Mouse (Mus musculus): ENCODE data around the gene Spata45. TPM values are rescaled to one million over a fixed set of nuclear protein-coding genes. Genes with fewer than 3 reads are reported as not detected.
A peak's percentile ranks its signal among the peaks of the same experiment; 100 is the strongest.

Gene Spata45
- polyA plus RNA-seq, 1 experiment from 2014 or later: not detected

GRCm38 (mm10) chr1:191035649-191036048 is 790 bp upstream of the Spata45 start:
- no peak overlapping the region for H3K9ac ChIP-seq (replicated peaks)
- DNase-seq (no peak), ATAC-seq (no peak)
- H3K36me3 ChIP-seq (replicated peaks; ENCODE audit: insufficient read depth, low read length): no peaks in the 10 kb centered on the region
- no peak overlapping the region for H3K27ac ChIP-seq (ENCODE audit: low read depth)
- H3K27me3 ChIP-seq (ENCODE audit: insufficient read depth, low read length): no peaks in the 10 kb centered on the region
- TF ChIP-seq EP300 (IDR thresholded peaks at IDR 0.05; ENCODE audit: low read depth): no peak
- TF ChIP-seq CTCF (IDR thresholded peaks at IDR 0.05; ENCODE audit: low read depth): no peak
- no peaks in the 10 kb centered on the region for H3K9me3 ChIP-seq (ENCODE audit: low read length)
- H3K4me2 ChIP-seq (ENCODE audit: low read depth, low read length): no peak overlapping the region
- no peak overlapping the region for H3K4me3 ChIP-seq (ENCODE audit: low read depth, low read length)
- no peaks in the 10 kb centered on the region for H3K4me1 ChIP-seq (ENCODE audit: insufficient read depth)
- WGBS (ENCODE audit: insufficient replicate concordance): 43% methylated on average over 4 of the region's 4 CpGs

GRCm38 (mm10) chr1:191037999-191038398 is 1.6 kb downstream of the Spata45 start:
- Histone ChIP-seq H3K36me3 (replicated peaks; ENCODE audit: insufficient read depth, low read length) (no peaks in the 10 kb centered on the region), H3K27ac (ENCODE audit: low read depth) (no peak overlapping the region), H3K27me3 (ENCODE audit: insufficient read depth, low read length) (no peaks in the 10 kb centered on the region), H3K9me3 (ENCODE audit: low read length) (no peaks in the 10 kb centered on the region), H3K4me2 (ENCODE audit: low read depth, low read length) (no peak overlapping the region), H3K4me3 (ENCODE audit: low read depth, low read length) (no peak overlapping the region), H3K9ac (replicated peaks) (no peak overlapping the region), H3K4me1 (ENCODE audit: insufficient read depth) (no peaks in the 10 kb centered on the region)
- no peak for DNase-seq
- TF ChIP-seq CTCF (IDR thresholded peaks at IDR 0.05; ENCODE audit: low read depth) (no peak), EP300 (IDR thresholded peaks at IDR 0.05; ENCODE audit: low read depth) (no peak)
- ATAC-seq: no peak
- WGBS (ENCODE audit: insufficient replicate concordance): 88% methylated on average over 4 of the region's 4 CpGs

GRCm38 (mm10) chr1:191041352-191041751 is 4.9 kb downstream of the Spata45 start:
- H3K4me3 ChIP-seq (ENCODE audit: low read depth, low read length): no peak overlapping the region
- H3K27ac ChIP-seq (ENCODE audit: low read depth): no peak overlapping the region
- no peaks in the 10 kb centered on the region for H3K4me1 ChIP-seq (ENCODE audit: insufficient read depth)
- DNase-seq (no peak), ATAC-seq (no peak)
- no peaks in the 10 kb centered on the region for H3K36me3 ChIP-seq (replicated peaks; ENCODE audit: insufficient read depth, low read length)
- H3K4me2 ChIP-seq (ENCODE audit: low read depth, low read length): no peak overlapping the region
- TF ChIP-seq CTCF (IDR thresholded peaks at IDR 0.05; ENCODE audit: low read depth) (no peak), EP300 (IDR thresholded peaks at IDR 0.05; ENCODE audit: low read depth) (no peak)
- no peaks in the 10 kb centered on the region for H3K27me3 ChIP-seq (ENCODE audit: insufficient read depth, low read length)
- H3K9me3 ChIP-seq (ENCODE audit: low read length): no peaks in the 10 kb centered on the region
- H3K9ac ChIP-seq (replicated peaks): no peak overlapping the region

- WGBS (ENCODE audit: insufficient replicate concordance): 73% methylated on average over 5 of the region's 5 CpGs
- Histone ChIP-seq H3K9me3 (ENCODE audit: low read length) (no peaks in the 10 kb centered on the region), H3K4me2 (ENCODE audit: low read depth, low read length) (no peak overlapping the region), H3K27ac (ENCODE audit: low read depth) (no peak overlapping the region), H3K4me1 (ENCODE audit: insufficient read depth) (no peaks in the 10 kb centered on the region), H3K4me3 (ENCODE audit: low read depth, low read length) (no peak overlapping the region), H3K27me3 (ENCODE audit: insufficient read depth, low read length) (no peaks in the 10 kb centered on the region), H3K36me3 (replicated peaks; ENCODE audit: insufficient read depth, low read length) (no peaks in the 10 kb centered on the region), H3K9ac (replicated peaks) (no peak overlapping the region)
- TF ChIP-seq EP300 (IDR thresholded peaks at IDR 0.05; ENCODE audit: low read depth): no peak
- no peak for TF ChIP-seq CTCF (IDR thresholded peaks at IDR 0.05; ENCODE audit: low read depth)
- ATAC-seq: no peak
- no peak for DNase-seq
These were observed 5.7 kb downstream of the Spata45 start for GRCm38 (mm10) chr1:191042106-191042505.

- Histone ChIP-seq H3K9me3 (ENCODE audit: low read length) (no peaks in the 10 kb centered on the region), H3K27ac (ENCODE audit: low read depth) (no peak overlapping the region), H3K27me3 (ENCODE audit: insufficient read depth, low read length) (no peaks in the 10 kb centered on the region), H3K4me1 (ENCODE audit: insufficient read depth) (no peaks in the 10 kb centered on the region), H3K4me2 (ENCODE audit: low read depth, low read length) (no peak overlapping the region), H3K9ac (replicated peaks) (no peak overlapping the region), H3K36me3 (replicated peaks; ENCODE audit: insufficient read depth, low read length) (no peaks in the 10 kb centered on the region), H3K4me3 (ENCODE audit: low read depth, low read length) (no peak overlapping the region)
- TF ChIP-seq EP300 (IDR thresholded peaks at IDR 0.05; ENCODE audit: low read depth): no peak
- TF ChIP-seq CTCF (IDR thresholded peaks at IDR 0.05; ENCODE audit: low read depth): no peak
- no peak for ATAC-seq
- WGBS (ENCODE audit: insufficient replicate concordance): 73% methylated on average over 3 of the region's 3 CpGs
- no peak for DNase-seq
These were observed 6.2 kb downstream of the Spata45 start for GRCm38 (mm10) chr1:191042688-191043087.

GRCm38 (mm10) chr1:191045264-191045663 is 8.8 kb downstream of the Spata45 start:
- ATAC-seq (peak; percentile 59), DNase-seq (no peak)
- no peaks in the 10 kb centered on the region for H3K9me3 ChIP-seq (ENCODE audit: low read length)
- H3K27ac ChIP-seq (ENCODE audit: low read depth): no peak overlapping the region
- WGBS (ENCODE audit: insufficient replicate concordance): 78% methylated on average over 2 of the region's 2 CpGs
- H3K9ac ChIP-seq (replicated peaks): no peak overlapping the region
- TF ChIP-seq EP300 (IDR thresholded peaks at IDR 0.05; ENCODE audit: low read depth): no peak
- TF ChIP-seq CTCF (IDR thresholded peaks at IDR 0.05; ENCODE audit: low read depth): no peak
- H3K4me3 ChIP-seq (ENCODE audit: low read depth, low read length): no peak overlapping the region
- no peak overlapping the region for H3K4me2 ChIP-seq (ENCODE audit: low read depth, low read length)
- H3K36me3 ChIP-seq (replicated peaks; ENCODE audit: insufficient read depth, low read length): peaks cover 3% of the 10 kb centered on the region; the same call in 1 of the 2 replicates
- no peaks in the 10 kb centered on the region for H3K27me3 ChIP-seq (ENCODE audit: insufficient read depth, low read length)
- no peaks in the 10 kb centered on the region for H3K4me1 ChIP-seq (ENCODE audit: insufficient read depth)

- Histone ChIP-seq H3K9me3 (ENCODE audit: low read length) (no peaks in the 10 kb centered on the region), H3K4me2 (ENCODE audit: low read depth, low read length) (no peak overlapping the region), H3K27ac (ENCODE audit: low read depth) (no peak overlapping the region), H3K4me3 (ENCODE audit: low read depth, low read length) (no peak overlapping the region), H3K9ac (replicated peaks) (no peak overlapping the region), H3K27me3 (ENCODE audit: insufficient read depth, low read length) (no peaks in the 10 kb centered on the region), H3K4me1 (ENCODE audit: insufficient read depth) (no peaks in the 10 kb centered on the region), H3K36me3 (replicated peaks; ENCODE audit: insufficient read depth, low read length) (peaks cover 3% of the 10 kb centered on the region; the same call in 1 of the 2 replicates)
- DNase-seq (no peak), ATAC-seq (no peak)
- 72% methylated on average over 7 of the region's 7 CpGs for WGBS (ENCODE audit: insufficient replicate concordance)
- TF ChIP-seq CTCF (IDR thresholded peaks at IDR 0.05; ENCODE audit: low read depth) (no peak), EP300 (IDR thresholded peaks at IDR 0.05; ENCODE audit: low read depth) (no peak)
These were observed 9.9 kb downstream of the Spata45 start for GRCm38 (mm10) chr1:191046231-191046824.
